Mouse (Mus musculus): ENCODE results near the gene Ambra1.

DNA sequence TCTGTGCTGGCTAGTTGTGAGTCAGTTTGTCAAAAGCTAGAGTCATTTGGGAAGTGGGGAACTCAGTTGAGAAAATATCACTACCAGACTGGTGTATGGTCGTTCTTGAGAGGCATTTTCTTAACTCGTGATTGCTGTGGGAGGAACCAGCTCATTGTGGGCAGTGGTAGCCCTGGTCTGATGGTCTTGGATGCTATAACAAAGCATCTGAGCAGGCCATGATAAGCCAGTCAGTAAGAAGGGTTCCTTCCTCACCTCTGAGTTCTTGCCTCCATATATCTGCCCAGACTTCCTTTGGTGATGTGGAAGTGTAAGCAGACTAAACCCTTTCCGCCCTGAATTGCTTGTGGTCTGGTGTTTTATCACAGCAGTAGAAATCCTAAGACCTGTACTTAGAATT is 105.7 kb downstream of the Ambra1 start:
- TF ChIP-seq CTCF (IDR thresholded peaks at IDR 0.05; ENCODE audit: extremely low read depth, insufficient read depth, low read length) (no peak), POLR2A (IDR thresholded peaks at IDR 0.05; ENCODE audit: extremely low read depth, insufficient read depth, low read length) (no peak)
